Mouse (Mus musculus) testis, adult 2 months (tissue): ENCODE results near the gene Sema3g.

Experiments used
- CTCF ChIP-seq: fragments of 200-500 bp; IDR thresholded peaks from 2 replicates; pipeline ENCODE4 v1.5.1; 2012; ENCODE audit warnings: low read depth, mild to moderate bottlenecking, inconsistent platforms, low read length, moderate library complexity; ENCODE audit not compliant: control insufficient read depth, insufficient read depth, insufficient replicate concordance
- POLR2A ChIP-seq: fragments of 200-500 bp; IDR thresholded peaks from 2 replicates; pipeline ENCODE4 v1.6.1; 2012; ENCODE audit warnings: low read depth, mild to moderate bottlenecking, inconsistent platforms, low read length, moderate library complexity; ENCODE audit not compliant: control insufficient read depth

DNA sequence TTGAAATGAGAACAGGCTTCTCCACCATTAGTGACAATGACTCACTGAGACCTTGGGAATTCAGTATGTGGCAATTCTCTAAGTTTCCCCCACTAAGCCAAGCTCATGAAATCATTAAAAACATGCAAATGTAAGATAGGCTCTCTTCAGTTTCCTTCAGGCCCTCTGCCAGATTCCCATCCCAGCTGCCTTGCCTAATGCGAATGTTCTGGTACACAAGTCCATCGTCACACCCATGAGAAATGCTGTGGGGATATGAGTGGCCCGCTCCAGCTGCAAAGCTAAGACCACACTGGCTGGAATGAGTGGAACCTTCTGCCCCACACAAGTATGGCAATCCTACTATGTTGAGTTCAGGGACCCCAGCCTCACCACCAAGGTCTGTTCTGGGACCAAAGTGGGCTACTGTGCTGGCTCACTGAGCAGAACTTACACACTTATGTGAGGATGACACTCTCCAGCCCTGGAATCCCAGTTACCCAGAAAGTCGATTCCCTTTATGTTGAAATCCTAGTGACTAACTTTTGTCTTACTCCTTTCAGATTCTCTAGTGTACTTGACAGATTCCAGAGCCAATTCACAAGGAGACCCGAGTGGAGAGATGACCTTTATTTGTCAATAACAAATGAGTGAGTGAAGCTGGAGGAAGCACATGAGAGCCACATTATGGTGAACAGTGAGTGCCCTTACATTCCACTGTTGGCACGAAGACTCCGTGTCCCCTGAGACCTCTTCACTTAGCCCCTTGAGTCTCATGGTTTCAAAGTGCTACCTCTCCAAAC, 19.6 kb downstream of the Sema3g start:
- TF ChIP-seq POLR2A (no peak), CTCF (no peak)
